Mouse (Mus musculus) heart, embryonic 15.5 days (tissue): Measurements from ENCODE around the gene Rnf11. TPM values are rescaled to one million over a fixed set of nuclear protein-coding genes. Genes with fewer than 3 reads are reported as not detected.

Experiments
- ATAC-seq: fragments of 200-750 bp; cut with Nextera tagmentation; replicated peaks from 2 replicates; pipeline ENCODE4 v1.8.0; 2017; ENCODE audit warnings: low read depth, moderate TSS enrichment; ENCODE audit not compliant: insufficient number of reproducible peaks, insufficient read depth, low FRiP score
- H3K27ac ChIP-seq: fragments of 300-500 bp; sonication (generic); 2 replicates; pipeline ENCODE4 v1.5.1; 2015; ENCODE audit warnings: mild to moderate bottlenecking, inconsistent platforms
- H3K27me3 ChIP-seq: fragments of 300-500 bp; sonication (generic); 2 replicates; pipeline ENCODE4 v1.6.1; 2015; ENCODE audit warnings: inconsistent platforms
- H3K36me3 ChIP-seq: fragments of 300-500 bp; sonication (generic); 2 replicates; pipeline ENCODE4 v1.6.1; 2015; ENCODE audit warnings: mild to moderate bottlenecking, inconsistent platforms
- H3K4me1 ChIP-seq: fragments of 300-500 bp; sonication (generic); replicated peaks from 2 replicates; pipeline ENCODE4 v1.6.1; 2015; ENCODE audit warnings: inconsistent platforms
- H3K4me2 ChIP-seq: fragments of 300-500 bp; sonication (generic); 2 replicates; pipeline ENCODE4 v1.6.1; 2015; ENCODE audit warnings: inconsistent platforms, mild to moderate bottlenecking, moderate library complexity
- H3K4me3 ChIP-seq: fragments of 300-500 bp; sonication (generic); 2 replicates; pipeline ENCODE4 v1.5.1; 2015; ENCODE audit warnings: mild to moderate bottlenecking, inconsistent platforms
- H3K9ac ChIP-seq: fragments of 300-500 bp; sonication (generic); 2 replicates; pipeline ENCODE4 v1.6.1; 2015; ENCODE audit warnings: mild to moderate bottlenecking, inconsistent platforms
- H3K9me3 ChIP-seq: fragments of 300-500 bp; sonication (generic); replicated peaks from 2 replicates; pipeline ENCODE4 v1.6.1; 2016; ENCODE audit warnings: inconsistent platforms
- WGBS: fragments of 180-500 bp; shearing (Covaris S2); methylation state at CpG from one replicate; pipeline ENCODE4 v1.1.7; 2015; ENCODE audit warnings: mixed read lengths; 5-methylcytosine and 5-hydroxymethylcytosine counted together
- polyA plus RNA-seq: library from polyadenylated mRNA; unstranded; fragments of >200 nt; fragmentation: Nextera tagmentation; extraction: Ambion mirVana; gene quantifications from 2 replicates; pipeline ENCODE4 v1.2.1, GENCODE M21; 2015

The Rnf11 gene
- 45.8 and 48.0 TPM in 2 replicates for polyA plus RNA-seq

DNA sequence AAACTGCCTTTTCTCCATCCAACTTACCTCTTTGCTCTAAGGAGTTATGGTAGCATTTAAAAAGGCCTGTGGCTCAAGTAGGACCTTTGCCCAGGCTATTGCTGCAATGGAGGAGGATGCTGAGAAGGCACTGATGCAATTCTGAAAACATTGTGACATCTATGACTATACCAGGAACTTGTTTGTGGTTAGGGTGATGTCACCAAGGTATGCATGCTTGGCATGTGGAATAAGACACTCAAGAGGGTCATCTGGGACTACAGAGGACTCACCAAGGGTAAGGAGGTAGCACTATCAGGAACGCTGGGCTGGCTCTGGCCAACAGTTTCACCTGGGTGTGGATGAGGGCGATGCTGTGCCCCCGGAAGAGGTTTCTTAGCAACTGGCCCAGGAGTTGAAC lies at the start of gene Rnf11:
Gene Rnf11, minus strand, starts transcription at position 108 of the 400 bp plus-strand sequence.
- Histone ChIP-seq H3K27ac (no peak within 1 kb of the TSS), H3K4me3 (no peak within 1 kb of the TSS), H3K27me3 (no peaks in the 10 kb centered on the region), H3K4me1 (no peaks in the 10 kb centered on the region), H3K36me3 (no peaks in the 10 kb centered on the region), H3K9ac (no peak within 1 kb of the TSS), H3K4me2 (no peak within 1 kb of the TSS), H3K9me3 (no peaks in the 10 kb centered on the region)
- no peak for ATAC-seq
- 70% methylated on average over 3 of the region's 3 CpGs for WGBS

DNA sequence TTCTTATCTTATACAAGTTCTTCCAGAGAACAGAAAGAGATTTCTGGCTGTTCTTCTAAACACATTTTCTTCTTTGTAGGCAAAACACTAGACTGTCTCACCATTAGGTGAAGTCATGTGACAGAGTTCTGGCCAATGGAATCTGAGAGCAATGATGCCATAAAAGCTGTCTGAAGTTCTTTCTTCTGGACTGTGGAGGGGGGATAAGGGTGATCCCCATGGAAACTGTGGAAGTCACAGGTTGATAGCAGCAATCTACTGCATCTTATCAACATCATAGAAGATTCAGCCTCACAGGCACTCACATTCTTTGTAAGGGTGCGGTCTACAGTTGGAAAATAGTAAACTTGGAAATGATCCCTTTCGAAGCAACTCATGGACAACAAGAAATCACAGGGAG lies 46.6 kb upstream of the Rnf11 start, which contains the start of gene 4930522H14Rik:
Gene 4930522H14Rik, minus strand, starts transcription at position 187 of the 400 bp plus-strand sequence.
- Histone ChIP-seq H3K27me3 (no peaks in the 10 kb centered on the region), H3K9me3 (no peaks in the 10 kb centered on the region), H3K4me1 (no peaks in the 10 kb centered on the region), H3K36me3 (no peaks in the 10 kb centered on the region), H3K9ac (no peak within 1 kb of the TSS), H3K4me2 (no peak within 1 kb of the TSS), H3K27ac (no peak within 1 kb of the TSS), H3K4me3 (no peak within 1 kb of the TSS)
- WGBS: 88% methylated on average over 2 of the region's 2 CpGs
- ATAC-seq: no peak

DNA sequence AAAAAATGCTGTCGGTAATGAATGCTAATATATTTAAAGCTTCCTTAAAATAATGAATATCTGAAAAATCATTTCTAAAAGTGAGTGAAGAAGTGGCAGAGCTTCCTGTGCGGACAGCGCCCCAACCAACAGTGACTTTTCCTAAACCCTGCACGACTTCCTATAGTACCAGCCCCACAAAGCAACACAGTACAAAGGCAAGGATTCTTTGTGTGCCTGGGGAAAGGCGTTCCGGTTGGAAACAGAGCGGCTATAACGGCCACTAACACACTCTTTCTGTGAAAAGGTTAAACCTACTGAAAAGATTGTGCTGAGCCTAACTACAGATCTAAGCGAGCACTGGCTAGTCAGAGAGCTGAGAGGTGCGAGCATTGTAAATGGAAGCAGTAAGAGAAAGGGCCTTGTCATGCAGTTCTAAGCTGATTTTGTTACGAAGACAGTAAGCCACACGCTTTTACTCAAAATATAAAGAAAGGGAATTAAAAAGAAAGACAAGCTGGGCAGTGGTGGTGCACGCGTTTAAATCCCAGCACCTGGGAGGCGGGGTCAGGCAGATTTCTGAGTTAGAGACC lies 45.8 kb upstream of the Rnf11 start:
- no peak overlapping the region for H3K27ac ChIP-seq
- no peak overlapping the region for H3K4me3 ChIP-seq
- WGBS: 72% methylated on average over 15 of the region's 15 CpGs
- H3K9me3 ChIP-seq: no peaks in the 10 kb centered on the region
- ATAC-seq: no peak
- H3K4me2 ChIP-seq: no peak overlapping the region
- H3K27me3 ChIP-seq: no peaks in the 10 kb centered on the region
- no peak overlapping the region for H3K9ac ChIP-seq
- H3K36me3 ChIP-seq: no peaks in the 10 kb centered on the region
- H3K4me1 ChIP-seq: no peaks in the 10 kb centered on the region

DNA sequence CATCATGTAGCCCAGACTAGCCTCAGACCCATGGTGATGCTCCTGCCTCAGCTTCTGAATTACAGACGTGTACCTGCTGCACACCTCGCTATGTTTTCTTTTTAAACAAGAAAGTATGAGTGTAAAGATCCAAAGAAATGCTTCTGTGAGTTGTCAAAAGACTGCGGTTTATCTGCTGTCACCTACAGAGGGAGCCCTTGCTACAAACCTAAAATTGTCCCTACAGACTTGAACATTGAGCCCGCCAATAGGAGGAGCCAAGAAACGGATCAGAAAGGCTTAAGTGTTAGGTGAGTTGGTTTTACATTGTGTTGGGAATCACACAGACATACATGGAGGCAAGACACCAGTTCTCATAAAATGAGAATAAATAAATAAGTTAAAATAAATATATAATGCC lies 20.4 kb upstream of the Rnf11 start:
- Histone ChIP-seq H3K27ac (no peak overlapping the region), H3K4me3 (no peak overlapping the region), H3K9me3 (no peaks in the 10 kb centered on the region), H3K4me2 (no peak overlapping the region), H3K27me3 (no peaks in the 10 kb centered on the region), H3K9ac (no peak overlapping the region), H3K4me1 (no peaks in the 10 kb centered on the region), H3K36me3 (no peaks in the 10 kb centered on the region)
- WGBS: 4% methylated on average over 5 of the region's 5 CpGs
- no peak for ATAC-seq

DNA sequence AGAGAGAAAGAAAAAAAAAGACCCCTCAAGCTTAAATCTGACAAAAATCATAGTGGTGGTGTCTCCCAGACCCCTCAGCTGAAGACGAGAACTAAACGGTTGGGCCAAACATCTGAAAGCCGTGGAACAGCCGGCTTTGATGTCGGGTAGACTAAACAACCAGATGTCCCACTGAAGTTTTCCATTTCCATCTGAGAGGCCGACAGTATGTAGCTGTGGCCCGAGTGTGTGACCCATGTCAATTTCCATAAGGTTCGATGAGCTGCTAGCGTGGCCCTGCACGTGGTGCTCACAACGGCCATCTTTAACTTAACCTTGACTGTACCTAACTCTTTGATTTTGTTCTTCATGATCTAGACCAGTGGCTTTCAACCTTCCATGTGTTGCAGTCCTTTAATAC lies 13.9 kb upstream of the Rnf11 start:
- Histone ChIP-seq H3K4me2 (no peak overlapping the region), H3K4me1 (no peaks in the 10 kb centered on the region), H3K4me3 (no peak overlapping the region), H3K9me3 (no peaks in the 10 kb centered on the region), H3K36me3 (no peaks in the 10 kb centered on the region), H3K9ac (no peak overlapping the region), H3K27me3 (no peaks in the 10 kb centered on the region), H3K27ac (no peak overlapping the region)
- no peak for ATAC-seq
- WGBS: 70% methylated on average over 11 of the region's 11 CpGs

DNA sequence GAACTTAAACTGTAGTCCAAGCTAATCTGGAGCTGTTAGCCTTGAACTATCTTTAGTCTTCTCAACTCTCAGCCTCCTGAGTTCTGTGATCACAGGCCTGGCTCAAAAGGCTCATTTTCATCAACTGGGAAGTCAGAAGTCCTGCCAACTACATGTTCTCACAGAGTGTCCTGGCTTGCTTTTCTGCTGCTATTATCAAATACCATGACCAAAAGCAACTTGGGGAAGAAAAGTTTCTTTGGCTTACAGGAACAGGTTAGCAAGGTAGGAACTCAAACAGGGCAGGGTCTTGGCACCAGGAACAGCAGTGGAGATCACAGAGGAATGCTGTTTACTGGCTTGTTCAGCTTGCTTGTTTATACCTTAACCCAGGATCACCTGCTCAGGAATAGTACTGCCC lies 9.1 kb upstream of the Rnf11 start:
- H3K27me3 ChIP-seq: no peaks in the 10 kb centered on the region
- no peak overlapping the region for H3K4me3 ChIP-seq
- no peak for ATAC-seq
- no peak overlapping the region for H3K27ac ChIP-seq
- no peaks in the 10 kb centered on the region for H3K36me3 ChIP-seq
- no peaks in the 10 kb centered on the region for H3K4me1 ChIP-seq
- H3K9ac ChIP-seq: no peak overlapping the region
- no peaks in the 10 kb centered on the region for H3K9me3 ChIP-seq
- H3K4me2 ChIP-seq: no peak overlapping the region

DNA sequence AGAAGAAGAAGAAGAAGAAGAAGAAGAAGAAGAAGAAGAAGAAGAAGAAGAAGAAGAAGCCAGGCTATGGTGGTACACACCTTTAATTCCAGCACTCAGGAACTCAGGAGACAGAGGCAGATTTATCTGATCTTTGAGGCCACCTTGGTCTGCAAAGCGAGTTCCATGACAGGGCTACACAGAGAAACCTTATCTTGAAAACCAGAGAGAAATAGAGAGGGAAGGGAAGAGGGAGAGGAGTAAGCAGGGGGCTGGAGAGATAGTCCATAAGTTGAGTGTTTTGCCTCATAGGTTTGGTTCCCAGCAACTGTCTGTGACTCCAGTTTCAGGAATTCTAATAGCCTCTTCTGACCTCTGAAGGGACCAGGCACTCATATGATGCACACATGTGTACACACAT lies 4.3 kb upstream of the Rnf11 start:
- no peak for ATAC-seq

DNA sequence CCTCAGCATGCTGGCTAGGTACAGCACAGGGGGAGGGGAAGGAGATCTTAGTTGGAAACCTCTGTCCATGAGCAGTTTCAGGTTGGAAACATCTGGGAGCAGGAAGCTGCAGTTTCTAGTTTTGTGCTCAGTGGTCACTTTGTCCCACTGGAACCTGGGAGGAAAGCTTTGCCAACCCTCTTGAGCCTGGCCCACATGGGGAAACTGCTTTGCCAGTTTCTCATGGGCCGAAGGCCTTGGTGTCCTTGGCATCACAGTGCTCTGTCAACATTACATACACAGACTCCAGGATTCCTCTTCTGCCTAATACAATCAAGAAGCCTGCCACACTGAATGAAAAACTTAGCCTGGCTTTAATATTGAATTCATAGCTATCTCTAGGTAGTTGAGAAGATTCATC lies 1.8 kb downstream of the Rnf11 start:
- Histone ChIP-seq H3K4me2 (no peak overlapping the region), H3K9ac (no peak overlapping the region), H3K36me3 (no peaks in the 10 kb centered on the region), H3K4me3 (no peak overlapping the region), H3K9me3 (no peaks in the 10 kb centered on the region), H3K4me1 (no peaks in the 10 kb centered on the region), H3K27me3 (no peaks in the 10 kb centered on the region), H3K27ac (no peak overlapping the region)
- no peak for ATAC-seq
- 83% methylated on average over 1 of the region's 1 CpGs for WGBS

More for the DNA sequence above, 4.3 kb upstream of the Rnf11 start:
- Histone ChIP-seq H3K9ac (no peak overlapping the region), H3K36me3 (no peaks in the 10 kb centered on the region), H3K4me1 (no peaks in the 10 kb centered on the region), H3K27ac (no peak overlapping the region), H3K4me3 (no peak overlapping the region), H3K9me3 (no peaks in the 10 kb centered on the region), H3K27me3 (no peaks in the 10 kb centered on the region), H3K4me2 (no peak overlapping the region)
- 62% methylated on average over 1 of the region's 1 CpGs for WGBS

DNA sequence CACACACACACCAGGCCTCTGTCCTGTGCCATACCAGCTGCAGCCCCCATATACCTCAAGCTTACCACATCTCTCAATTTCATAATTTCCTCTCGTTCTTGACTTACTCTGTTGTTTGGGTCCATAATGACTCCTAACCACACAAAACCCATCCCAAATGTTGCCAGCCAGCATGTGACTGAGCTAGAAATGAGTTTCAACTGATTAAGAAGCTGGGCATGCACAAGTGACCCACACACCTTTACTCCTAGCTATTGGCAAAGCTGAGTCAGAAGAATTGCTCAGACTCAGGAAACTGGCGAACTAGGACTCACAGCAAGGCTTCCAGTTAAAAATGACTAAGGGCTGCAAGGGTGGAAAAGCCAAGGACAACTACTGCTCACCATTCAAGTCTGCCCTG lies 3.1 kb downstream of the Rnf11 start:
- 0 out of 2 replicates have a peak, but pooled peaks cover 3% of the 10 kb centered on the region for H3K4me1 ChIP-seq
- H3K27me3 ChIP-seq: no peaks in the 10 kb centered on the region
- H3K36me3 ChIP-seq: no peaks in the 10 kb centered on the region
- no peaks in the 10 kb centered on the region for H3K9me3 ChIP-seq
- no peak overlapping the region for H3K9ac ChIP-seq
- WGBS: 80% methylated on average over 2 of the region's 2 CpGs
- ATAC-seq: no peak
- H3K4me3 ChIP-seq: no peak overlapping the region
- H3K4me2 ChIP-seq: no peak overlapping the region
- no peak overlapping the region for H3K27ac ChIP-seq

DNA sequence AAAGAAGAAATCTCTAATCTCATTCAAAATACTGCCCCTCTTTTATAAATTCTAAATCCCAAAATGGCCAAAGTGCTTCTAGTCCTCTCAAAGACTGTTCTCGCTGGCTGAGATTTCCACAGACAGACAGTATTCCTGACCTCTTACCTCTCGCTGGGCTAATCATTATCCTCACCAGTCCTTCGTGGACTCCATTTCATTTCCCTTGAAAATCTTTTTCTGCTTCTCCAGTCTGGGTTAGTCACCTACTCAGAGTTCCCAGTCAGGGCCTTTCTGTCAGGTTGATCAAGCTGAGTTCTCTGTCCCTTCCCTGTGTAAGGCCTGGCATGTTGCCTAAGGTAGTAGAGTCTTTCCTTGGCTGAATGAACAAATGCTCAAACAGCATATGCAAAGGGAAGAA lies 7.1 kb downstream of the Rnf11 start:
- Histone ChIP-seq H3K4me2 (no peak overlapping the region), H3K36me3 (0 out of 2 replicates have a peak, but pooled peaks cover 3% of the 10 kb centered on the region), H3K9ac (no peak overlapping the region), H3K4me3 (no peak overlapping the region), H3K9me3 (no peaks in the 10 kb centered on the region), H3K27ac (no peak overlapping the region), H3K4me1 (peaks cover 11% of the 10 kb centered on the region), H3K27me3 (no peaks in the 10 kb centered on the region)
- WGBS: 92% methylated on average over 3 of the region's 3 CpGs
- ATAC-seq: no peak

DNA sequence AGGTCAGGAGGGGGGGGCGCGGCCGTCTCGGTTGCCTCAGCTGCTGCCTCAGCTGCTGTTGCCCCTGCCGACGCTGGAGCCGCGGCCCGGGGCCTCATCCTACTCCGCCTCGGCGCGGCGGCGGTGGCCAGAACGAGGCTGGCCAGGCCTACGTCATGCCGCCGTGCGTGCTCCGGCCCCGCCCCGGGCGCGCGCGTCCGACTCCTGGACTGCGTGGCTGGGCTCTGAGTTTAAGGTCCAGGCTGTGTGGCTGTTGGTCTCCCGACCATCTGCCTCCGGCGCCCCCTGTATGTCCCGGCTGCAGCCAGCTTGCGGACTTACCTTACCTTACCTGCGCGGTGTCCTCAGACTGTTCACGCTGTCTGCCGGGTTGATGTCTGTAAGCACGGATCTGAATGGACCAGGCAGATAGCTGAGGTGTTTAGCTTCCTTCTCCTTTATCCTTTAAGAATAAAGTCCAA lies 7.9 kb downstream of the Rnf11 start:
- Histone ChIP-seq H3K36me3 (0 out of 2 replicates have a peak, but pooled peaks cover 6% of the 10 kb centered on the region), H3K4me2 (peak overlapping the region; percentile 67), H3K4me1 (peaks cover 15% of the 10 kb centered on the region), H3K9ac (peak overlapping the region; percentile 96), H3K27me3 (no peaks in the 10 kb centered on the region), H3K27ac (peak overlapping the region; percentile 96), H3K4me3 (peak overlapping the region; percentile 94), H3K9me3 (no peaks in the 10 kb centered on the region)
- ATAC-seq: peak; percentile 98
- under 1% methylated on average over 36 of the region's 39 CpGs for WGBS
